Mouse (Mus musculus) C2C12 (cell line): ENCODE data around the gene Rgs6.

Source experiments
- CTCF ChIP-seq: IDR thresholded peaks from one replicate; pipeline ENCODE4 v1.5.1; 2011; ENCODE audit not compliant: control insufficient read depth, insufficient read depth, insufficient read length
- MYOG ChIP-seq: IDR thresholded peaks from one replicate; pipeline ENCODE4 v1.6.1; 2011; ENCODE audit not compliant: control insufficient read depth, insufficient read length; ENCODE audit errors: extremely low read depth

- no peak for TF ChIP-seq CTCF
- TF ChIP-seq MYOG, result no peak
These were observed 456.0 kb downstream of the Rgs6 start for GRCm38 (mm10) chr12:83043980-83044620.
